Mouse (Mus musculus): ENCODE results near the gene Lsamp. TPM values are rescaled to one million over a fixed set of nuclear protein-coding genes. Genes with fewer than 3 reads are reported as not detected.

Lsamp gene
- total RNA-seq, 2 experiments from 2014 or later = 1.1 to 1.8 TPM

- DNase-seq = no peak
Observed at GRCm38 (mm10) chr16:40960586-40960985, 976.4 kb downstream of the Lsamp start.

- peak; percentile 30 to 64 for DNase-seq
Observed at GRCm38 (mm10) chr16:40968088-40968860, 984.1 kb downstream of the Lsamp start.

DNA sequence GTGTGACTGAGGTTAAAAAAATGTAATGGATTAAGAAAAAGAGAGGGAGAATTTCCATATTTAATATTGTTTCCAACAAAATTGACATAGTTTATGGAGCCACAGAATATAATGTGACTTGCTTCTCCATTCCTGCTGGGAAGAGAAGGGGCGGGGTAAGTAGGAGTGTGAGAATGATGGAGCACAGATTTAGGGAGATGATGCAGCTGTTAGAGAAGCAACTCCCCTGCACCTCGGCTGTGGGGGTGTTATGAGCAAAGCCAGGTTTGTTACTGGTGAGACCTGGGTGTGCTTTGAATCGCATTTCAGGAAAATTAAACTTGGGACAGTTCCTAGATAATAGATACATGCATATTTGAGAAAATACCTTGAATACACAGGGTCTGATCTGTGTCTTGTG is 987.2 kb downstream of the Lsamp start:
- no peak for DNase-seq

GRCm38 (mm10) chr16:40974084-40974483 is 989.9 kb downstream of the Lsamp start:
- DNase-seq = no peak

DNA sequence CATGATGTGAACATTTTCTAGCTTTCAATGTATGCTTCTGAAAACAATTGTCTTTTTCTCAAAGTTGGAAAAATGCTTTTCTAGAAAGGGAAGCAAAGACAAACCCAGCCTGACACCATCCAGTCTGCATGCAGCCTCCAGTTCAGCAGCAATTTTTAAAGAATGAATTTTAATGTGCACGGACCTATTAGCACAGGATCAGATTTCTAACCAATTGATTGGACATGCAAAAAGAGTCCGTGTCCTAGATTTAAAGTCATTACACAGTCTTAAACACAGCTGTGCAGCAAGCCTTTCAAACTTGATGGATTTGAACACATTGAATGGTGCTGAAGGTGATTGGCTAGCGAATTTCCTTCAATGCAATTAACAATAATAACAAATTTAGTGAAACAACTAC is 998.9 kb downstream of the Lsamp start:
- DNase-seq = no peak

DNA sequence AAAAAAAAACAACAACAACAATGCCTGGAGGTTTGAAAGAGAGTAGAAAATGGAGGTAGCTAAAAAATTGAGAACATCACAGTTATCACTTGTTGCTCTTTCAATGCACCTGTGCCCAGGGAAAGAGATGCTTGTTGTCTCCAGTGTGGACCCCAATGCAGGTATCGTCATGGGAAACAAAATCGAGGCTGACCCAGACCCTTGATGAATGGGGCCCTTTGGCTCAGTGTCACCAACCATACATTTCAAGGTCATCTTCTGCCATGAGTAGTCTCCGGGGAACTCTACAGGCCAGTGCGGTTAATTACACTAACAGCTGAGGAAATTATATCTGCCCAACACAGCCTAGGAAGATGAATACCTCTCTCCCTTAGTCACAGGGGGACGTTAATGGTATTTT is 1023.4 kb downstream of the Lsamp start:
- DNase-seq = no peak

DNA sequence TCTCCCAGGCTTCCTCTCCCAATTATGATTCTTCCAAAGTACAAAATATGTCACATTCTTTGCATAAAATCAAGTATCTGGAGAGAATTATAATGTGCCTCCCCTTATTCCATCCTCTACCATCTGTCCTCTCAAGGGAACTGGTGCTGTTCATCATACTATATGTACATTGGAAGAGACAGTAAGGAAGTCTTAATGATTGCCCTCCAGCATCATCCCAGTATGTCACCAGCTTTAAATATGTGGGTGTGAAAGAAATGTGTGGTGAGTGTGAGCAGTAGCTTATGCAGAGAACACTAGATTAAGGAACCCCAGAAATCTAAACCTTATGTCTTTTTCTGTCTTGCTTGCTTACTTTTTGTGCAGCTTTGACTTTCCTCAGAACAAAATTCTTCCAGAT is 1050.6 kb downstream of the Lsamp start:
- DNase-seq = no peak

GRCm38 (mm10) chr16:41041686-41042085 is 1057.5 kb downstream of the Lsamp start:
- no peak for DNase-seq

GRCm38 (mm10) chr16:41063270-41063857 is 1079.2 kb downstream of the Lsamp start:
- no peak for DNase-seq

- no peak for DNase-seq
Observed at GRCm38 (mm10) chr16:41073470-41073869, 1089.3 kb downstream of the Lsamp start.

DNA sequence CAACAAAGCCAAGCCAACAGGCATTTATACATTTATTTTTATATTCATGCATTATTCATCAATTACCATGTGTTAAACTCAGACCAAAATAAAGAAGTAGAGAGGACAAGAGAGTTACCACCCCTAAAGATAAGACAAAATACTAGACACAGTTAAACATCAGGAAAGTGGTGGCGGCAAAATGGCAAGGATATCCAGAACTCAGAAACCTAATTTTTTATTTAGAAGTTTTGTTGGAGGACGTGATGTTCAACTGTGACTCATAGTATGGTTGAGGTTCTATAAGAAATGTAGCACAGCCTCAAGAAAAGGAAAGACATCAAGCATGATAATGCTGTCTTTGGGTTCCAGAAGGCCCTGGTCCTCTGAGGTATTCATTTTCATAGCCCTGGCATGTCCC is 1104.5 kb downstream of the Lsamp start:
- DNase-seq = no peak

DNA sequence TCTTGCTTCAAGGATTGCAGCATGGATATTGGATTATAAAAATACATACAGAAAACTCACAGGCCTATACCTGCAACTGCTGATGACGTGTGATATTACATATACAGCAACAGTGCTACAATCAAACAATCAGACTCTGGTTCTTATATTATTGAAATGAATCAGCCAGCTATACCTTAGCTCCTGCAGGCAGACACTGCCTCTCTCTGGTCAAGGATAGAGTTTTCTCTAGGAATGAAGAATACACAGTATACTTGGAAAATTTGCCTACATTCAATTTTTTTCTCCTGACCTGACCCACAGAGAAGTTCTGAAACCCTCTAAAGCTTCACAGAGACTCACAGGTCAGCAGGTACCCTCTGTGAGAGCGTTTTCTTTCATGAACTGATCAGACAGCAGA is 1105.9 kb downstream of the Lsamp start:
- DNase-seq = no peak

DNA sequence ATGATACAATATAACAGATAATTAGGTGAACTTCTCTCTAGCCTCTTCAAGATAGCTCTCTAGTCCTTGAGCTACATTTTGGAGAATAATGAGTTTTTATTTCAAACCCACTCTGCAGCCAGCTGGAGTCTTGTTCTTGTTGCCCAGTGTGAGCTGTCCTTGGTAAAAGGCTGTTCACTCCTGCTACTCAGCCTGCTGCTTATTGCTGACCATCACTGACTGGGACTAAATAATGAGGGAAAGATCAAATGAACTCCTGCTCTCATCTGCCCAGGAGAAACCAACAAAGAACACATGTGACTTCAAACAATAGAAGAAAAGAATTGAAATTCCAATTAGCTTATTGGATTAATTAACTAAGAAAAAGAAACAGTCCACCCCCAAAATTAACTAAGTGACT is 1107.1 kb downstream of the Lsamp start:
- no peak for DNase-seq

DNA sequence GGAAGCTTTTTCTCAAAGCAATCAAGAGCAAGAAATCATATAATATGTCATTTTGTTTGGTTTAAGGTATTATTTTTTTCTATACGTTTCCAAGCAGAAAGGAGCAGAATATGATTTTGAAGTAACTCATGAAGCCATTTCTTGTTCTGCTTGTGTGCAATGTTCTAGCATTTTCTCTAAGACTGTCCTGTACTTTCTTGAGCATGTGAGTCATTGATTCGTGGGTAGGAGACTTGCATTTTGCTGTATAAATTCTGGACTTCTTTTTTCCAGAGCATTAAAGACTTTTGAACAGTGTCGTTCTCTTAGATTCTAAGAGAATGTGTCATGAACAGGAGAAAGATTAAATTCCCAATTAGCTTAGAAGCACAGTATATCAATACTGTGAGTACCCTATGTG is 1118.6 kb downstream of the Lsamp start:
- DNase-seq = no peak

GRCm38 (mm10) chr16:41124361-41124760 is 1140.2 kb downstream of the Lsamp start:
- DNase-seq = no peak

DNA sequence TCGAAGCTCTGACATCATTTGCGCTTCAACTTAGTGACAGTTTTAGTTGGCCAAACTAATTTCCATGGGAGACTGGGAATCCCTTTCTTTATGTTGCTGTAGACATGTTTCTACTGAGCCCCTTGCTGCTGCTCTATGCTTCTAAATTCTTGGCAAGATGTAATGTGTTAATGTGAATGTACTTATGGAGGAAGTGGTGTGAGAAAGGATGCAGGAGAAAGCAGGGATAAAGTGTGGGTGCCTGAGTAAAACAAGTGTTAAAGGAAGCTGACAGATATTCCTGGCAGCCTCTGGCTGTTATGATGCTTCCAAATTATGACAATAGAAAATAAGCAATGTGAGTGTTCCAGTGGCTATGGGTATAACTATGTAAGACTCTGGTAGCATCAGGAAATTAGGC is 1140.9 kb downstream of the Lsamp start:
- DNase-seq = no peak

DNA sequence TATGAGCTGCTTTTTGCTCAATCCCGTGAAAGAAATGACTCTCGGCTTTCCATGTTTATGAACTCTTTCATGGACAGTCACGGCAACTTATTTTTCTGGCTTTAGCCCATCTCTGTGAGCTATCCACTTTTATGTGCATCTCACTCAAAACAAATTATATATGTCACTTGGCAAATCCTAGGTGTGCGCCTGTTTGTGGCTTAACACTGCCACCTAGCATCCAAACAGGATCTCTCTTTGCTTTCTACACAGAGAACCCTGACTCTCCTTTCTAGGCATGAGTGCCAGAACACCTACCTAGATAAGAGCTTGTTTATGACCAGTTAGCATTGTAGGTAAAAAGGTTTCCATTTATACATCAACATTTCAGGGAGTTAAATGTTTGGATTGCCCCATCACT is 1146.9 kb downstream of the Lsamp start:
- DNase-seq = no peak

GRCm38 (mm10) chr16:41172839-41173238 is 1188.7 kb downstream of the Lsamp start:
- no peak for DNase-seq

DNA sequence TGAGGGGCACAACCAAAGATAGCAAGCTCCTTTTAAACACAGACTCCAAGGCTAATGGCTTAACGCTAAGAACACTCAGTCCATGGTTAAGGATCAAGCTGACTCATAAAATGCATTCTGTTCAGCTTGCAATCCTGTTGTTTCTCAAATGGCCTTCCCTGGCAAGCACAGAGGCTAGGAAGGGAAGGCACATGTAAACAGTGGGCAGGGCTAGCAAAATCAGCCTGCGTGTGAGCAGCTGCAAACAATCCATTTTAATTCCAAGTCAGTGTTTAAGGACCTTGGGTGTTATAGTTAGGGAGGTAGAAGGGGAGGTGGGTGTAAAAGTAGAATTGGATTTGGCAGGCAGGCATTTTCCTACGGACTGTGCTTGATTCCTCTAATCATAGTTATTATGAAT is 1195.4 kb downstream of the Lsamp start:
- no peak for DNase-seq

DNA sequence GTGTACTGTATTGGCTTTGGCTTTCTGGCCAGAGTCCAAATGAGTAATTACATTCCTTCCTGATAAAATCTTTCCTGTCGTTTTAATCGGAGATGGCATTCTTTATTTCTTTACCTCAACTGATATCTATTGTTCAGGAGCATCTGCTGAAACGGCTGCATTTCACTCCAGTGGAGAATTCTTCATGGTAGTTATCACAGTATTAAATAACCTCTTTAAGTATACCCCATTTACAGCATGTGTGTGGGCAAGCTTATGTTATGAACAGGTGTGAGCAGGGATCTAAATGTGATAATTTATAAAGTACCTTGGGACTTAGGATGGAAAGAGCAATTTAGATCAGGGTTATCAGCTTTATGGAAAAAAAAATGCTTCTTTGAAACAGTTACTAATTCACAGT is 1196.7 kb downstream of the Lsamp start:
- DNase-seq = no peak

GRCm38 (mm10) chr16:41210055-41210454 is 1225.9 kb downstream of the Lsamp start:
- DNase-seq = no peak

DNA sequence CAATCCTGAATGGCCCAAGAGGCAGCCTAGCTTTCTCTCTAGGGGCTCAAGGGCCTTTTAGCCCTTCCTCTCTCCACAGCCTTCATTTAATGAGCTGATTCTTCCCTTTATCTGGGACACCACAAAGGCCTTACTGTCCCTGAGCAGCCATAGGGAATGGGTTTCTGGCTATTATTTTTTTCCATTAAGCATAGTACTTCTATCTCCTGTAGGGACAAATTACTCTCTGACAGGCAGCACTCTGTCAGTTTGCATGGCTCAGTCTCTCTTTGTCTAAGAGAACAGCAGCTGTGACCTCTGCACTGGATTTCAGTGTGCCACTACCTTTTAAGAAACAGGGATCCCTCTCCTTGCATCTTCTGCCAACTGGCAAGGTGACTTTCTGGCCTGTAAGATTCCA is 1251.7 kb downstream of the Lsamp start:
- DNase-seq = no peak

- DNase-seq = no peak
Observed at GRCm38 (mm10) chr16:41242841-41243240, 1258.7 kb downstream of the Lsamp start.

DNA sequence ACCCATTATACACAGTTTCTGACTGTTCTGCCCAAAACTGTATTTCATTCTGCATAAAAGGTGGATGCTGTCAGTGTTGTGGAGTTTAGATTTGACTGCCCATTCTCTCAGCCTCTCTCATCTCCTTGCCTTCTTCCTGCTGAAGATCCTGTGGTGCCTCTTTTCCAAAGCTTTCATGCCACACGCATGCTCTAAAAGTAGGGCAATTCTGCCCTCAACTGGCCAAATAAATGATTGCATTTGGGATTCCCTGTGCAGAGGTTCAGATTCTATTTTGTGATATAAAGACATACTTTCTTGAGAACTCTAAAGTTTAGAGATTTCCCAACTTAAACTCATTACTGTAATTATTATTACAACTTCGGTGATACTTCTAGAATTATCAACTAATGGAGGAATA is 1260.5 kb downstream of the Lsamp start:
- DNase-seq = peak in 1 of 2 experiments; percentile 27
